Mouse (Mus musculus): ENCODE results near the gene Vamp5.

Vamp5 gene

GRCm38 (mm10) chr6:72389471-72389940 lies 9.2 kb upstream of the Vamp5 start:
- no peak for DNase-seq (ENCODE audit: low read depth)

GRCm38 (mm10) chr6:72388791-72389329 lies 8.6 kb upstream of the Vamp5 start:
- no peak for DNase-seq (ENCODE audit: low read depth)

- no peak for DNase-seq (ENCODE audit: low read depth)
Observed at GRCm38 (mm10) chr6:72388266-72388665, 8.0 kb upstream of the Vamp5 start.

- no peak for DNase-seq (ENCODE audit: low read depth)
Observed at GRCm38 (mm10) chr6:72387816-72388215, 7.5 kb upstream of the Vamp5 start.

- no peak for DNase-seq (ENCODE audit: low read depth)
Observed at GRCm38 (mm10) chr6:72386561-72386960, 6.3 kb upstream of the Vamp5 start.

GRCm38 (mm10) chr6:72385258-72385657 lies 5.0 kb upstream of the Vamp5 start:
- no peak for DNase-seq (ENCODE audit: low read depth)

GRCm38 (mm10) chr6:72383952-72384351 lies 3.7 kb upstream of the Vamp5 start:
- DNase-seq (ENCODE audit: low read depth) = no peak

GRCm38 (mm10) chr6:72383142-72383820 lies 3.0 kb upstream of the Vamp5 start:
- peak; percentile 79 for DNase-seq (ENCODE audit: low read depth)

GRCm38 (mm10) chr6:72382494-72382893 lies 2.2 kb upstream of the Vamp5 start:
- no peak for DNase-seq (ENCODE audit: low read depth)

GRCm38 (mm10) chr6:72379377-72380130 lies 714 bp downstream of the Vamp5 start:
- DNase-seq (ENCODE audit: low read depth) = no peak

- DNase-seq (ENCODE audit: low read depth) = no peak
Observed at GRCm38 (mm10) chr6:72378510-72379234, 1.6 kb downstream of the Vamp5 start.

- DNase-seq (ENCODE audit: low read depth) = no peak
Observed at GRCm38 (mm10) chr6:72374820-72375563, 5.3 kb downstream of the Vamp5 start.

GRCm38 (mm10) chr6:72374206-72374605 lies 6.1 kb downstream of the Vamp5 start:
- no peak for DNase-seq (ENCODE audit: low read depth)

- DNase-seq (ENCODE audit: low read depth) = no peak
Observed at GRCm38 (mm10) chr6:72373184-72373583, 7.1 kb downstream of the Vamp5 start.

GRCm38 (mm10) chr6:72371571-72371970 lies 8.7 kb downstream of the Vamp5 start:
- peak; percentile 71 for DNase-seq (ENCODE audit: low read depth)

GRCm38 (mm10) chr6:72371147-72371546 lies 9.1 kb downstream of the Vamp5 start:
- no peak for DNase-seq (ENCODE audit: low read depth)

GRCm38 (mm10) chr6:72370091-72370490 lies 10.2 kb downstream of the Vamp5 start:
- no peak for DNase-seq (ENCODE audit: low read depth)

- no peak for DNase-seq (ENCODE audit: low read depth)
Observed at GRCm38 (mm10) chr6:72369557-72369956, 10.7 kb downstream of the Vamp5 start.

GRCm38 (mm10) chr6:72367460-72367974 lies 12.8 kb downstream of the Vamp5 start:
- no peak for DNase-seq (ENCODE audit: low read depth)

- DNase-seq (ENCODE audit: low read depth) = no peak
Observed at GRCm38 (mm10) chr6:72366844-72367443, 13.3 kb downstream of the Vamp5 start, which contains the start of gene Rnf181. Gene Rnf181 (minus strand): TSS chr6:72366956.

- no peak for DNase-seq (ENCODE audit: low read depth)
Observed at GRCm38 (mm10) chr6:72366304-72366703, 14.0 kb downstream of the Vamp5 start.

Measured in fibroblast of lung, adult 2 months (primary cell).